ENCODE assay signal across 8 mouse cellular contexts in the genomic region with DNA sequence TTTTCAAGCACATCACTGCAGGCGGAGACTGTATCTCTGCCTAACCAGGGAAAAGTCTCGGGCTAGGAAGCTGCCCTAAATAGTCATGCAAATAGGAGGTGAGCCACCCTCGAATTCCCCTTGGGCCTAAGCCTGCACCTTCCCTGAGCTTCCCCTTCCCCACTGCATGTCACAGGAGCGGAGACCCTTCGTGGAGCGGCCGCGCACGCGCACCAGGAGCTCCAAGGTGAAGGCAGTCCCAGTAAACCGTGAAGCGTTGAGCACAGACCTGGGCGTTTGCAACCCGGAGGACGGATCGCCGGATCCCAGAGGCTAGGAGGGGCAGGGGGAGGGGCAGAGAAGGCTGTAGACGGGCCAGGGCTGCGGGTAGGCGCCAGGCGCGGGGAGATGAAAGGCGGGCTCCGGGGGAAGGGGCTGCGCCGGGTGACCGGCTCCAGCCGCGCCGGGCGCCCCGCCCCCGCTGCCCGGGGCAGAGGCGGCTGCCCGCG. TPM values are rescaled to one million over a fixed set of nuclear protein-coding genes. Genes with fewer than 3 reads are reported as not detected.
A peak's percentile ranks its signal among the peaks of the same experiment; 100 is the strongest.
DNase-seq lines count a peak whose midpoint lies in the region; ATAC-seq and TF ChIP-seq lines count a peak whose summit lies in the region.

No protein-coding gene starts in this region.

- no peak for TF ChIP-seq CTCF in ES-Bruce4 (IDR thresholded peaks at IDR 0.05; ENCODE audit: low read depth, low read length)
- TF ChIP-seq CTCF in kidney, postnatal 0 days (IDR thresholded peaks at IDR 0.05; ENCODE audit: low read depth), result no peak

- H3K27ac ChIP-seq in ES-Bruce4 (ENCODE audit: insufficient read depth, low read length), result no peak overlapping the region
- no peak overlapping the region for H3K27ac ChIP-seq in kidney, postnatal 0 days
- no peak overlapping the region for H3K27ac ChIP-seq in midbrain, embryonic 12.5 days (replicated peaks)

- under 1% methylated on average over 37 of the region's 37 CpGs for WGBS in kidney, postnatal 0 days
- under 1% methylated on average over 32 of the region's 37 CpGs for WGBS in midbrain, embryonic 12.5 days

- no peaks in the 10 kb centered on the region for H3K36me3 ChIP-seq in ES-Bruce4 (ENCODE audit: control insufficient read depth, insufficient read depth, low read length, poor library complexity, severe bottlenecking)
- no peaks in the 10 kb centered on the region for H3K36me3 ChIP-seq in kidney, postnatal 0 days (ENCODE audit: insufficient read depth, low read length)
- no peaks in the 10 kb centered on the region for H3K36me3 ChIP-seq in midbrain, embryonic 12.5 days

- no peaks in the 10 kb centered on the region for H3K9me3 ChIP-seq in ES-Bruce4 (replicated peaks; ENCODE audit: control insufficient read depth, insufficient read depth, low read length, poor library complexity, severe bottlenecking)
- no peaks in the 10 kb centered on the region for H3K9me3 ChIP-seq in kidney, postnatal 0 days (replicated peaks; ENCODE audit: low read length)
- no peaks in the 10 kb centered on the region for H3K9me3 ChIP-seq in midbrain, embryonic 12.5 days

- H3K4me3 ChIP-seq in ES-Bruce4 (ENCODE audit: low read depth, low read length), result peak overlapping the region; percentile 59
- H3K4me3 ChIP-seq in kidney, postnatal 0 days (replicated peaks; ENCODE audit: low read depth, low read length), result peak overlapping the region; percentile 37
- peak overlapping the region; percentile 51 for H3K4me3 ChIP-seq in midbrain, embryonic 12.5 days

- peak; percentile 67 for ATAC-seq in kidney, postnatal 0 days (replicated peaks; ENCODE audit: low FRiP score, low read depth)
- ATAC-seq in midbrain, embryonic 12.5 days (ENCODE audit: low FRiP score, low read depth), result peak; percentile 79

- intact Hi-C loops in left cerebral cortex, postnatal 14 days (cut with DNase I), result no loop called here

- H3K9ac ChIP-seq in ES-Bruce4 (ENCODE audit: low read depth, poor library complexity, severe bottlenecking), result no peak overlapping the region
- H3K9ac ChIP-seq in kidney, postnatal 0 days (ENCODE audit: low read depth, low read length), result 0 out of 2 replicates have a peak overlapping the region, but pooled peaks have one; percentile 14
- H3K9ac ChIP-seq in midbrain, embryonic 12.5 days (replicated peaks), result peak overlapping the region; percentile 52

- H3K4me1 ChIP-seq in ES-Bruce4 (ENCODE audit: control insufficient read depth, insufficient read depth, low read length), result no peaks in the 10 kb centered on the region
- peaks cover 14% of the 10 kb centered on the region for H3K4me1 ChIP-seq in kidney, postnatal 0 days (replicated peaks; ENCODE audit: insufficient read depth, low read length)
- H3K4me1 ChIP-seq in midbrain, embryonic 12.5 days, result peaks cover 22% of the 10 kb centered on the region

- peak; percentile 12 for DNase-seq in adrenal gland, adult 8-10 months
- peak; percentile 87 for DNase-seq in forelimb bud, embryonic 11.5 days (ENCODE audit: low read depth, low spot score)
- DNase-seq in kidney, postnatal 0 days (ENCODE audit: low spot score), result peak; percentile 49
- no peak for DNase-seq in right cerebral cortex, postnatal 36 days (ENCODE audit: low spot score in 2 of 2)
- no peak for DNase-seq in left cerebral cortex, postnatal 14 days (ENCODE audit: low spot score in 2 of 2)
- DNase-seq in cerebellum, adult 9-10 months, result no peak

- H3K27me3 ChIP-seq in ES-Bruce4 (ENCODE audit: control insufficient read depth, insufficient read depth, low read length, poor library complexity, severe bottlenecking), result peaks cover 18% of the 10 kb centered on the region
- H3K27me3 ChIP-seq in kidney, postnatal 0 days (ENCODE audit: insufficient read depth, low read length), result peaks cover 57% of the 10 kb centered on the region
- peaks cover 88% of the 10 kb centered on the region for H3K27me3 ChIP-seq in midbrain, embryonic 12.5 days

- no peak for TF ChIP-seq POLR2A in ES-Bruce4 (IDR thresholded peaks at IDR 0.05; ENCODE audit: insufficient read depth, low read length)

- peak overlapping the region; percentile 85 for H3K4me2 ChIP-seq in kidney, postnatal 0 days (ENCODE audit: low read length)
- peak overlapping the region; percentile 84 for H3K4me2 ChIP-seq in midbrain, embryonic 12.5 days (replicated peaks)

- no peak for TF ChIP-seq EP300 in ES-Bruce4 (IDR thresholded peaks at IDR 0.05; ENCODE audit: insufficient read depth, low read depth, low read length)

RNA-seq across cellular contexts. Expression of gene Msx2, which starts 2.9 kb away (rescaled TPM):
- 3.1 and 4.4 TPM in 2 replicates for polyA plus RNA-seq in ES-Bruce4 (2011; ENCODE audit: insufficient read depth, insufficient read length, low read depth, missing spikeins)
- total RNA-seq in adrenal gland, adult 8-10 months (2022), result 1 to 10 TPM; 1.2 to 1.5 (median 1.4) TPM
- polyA plus RNA-seq in kidney, postnatal 0 days (2015; fragmentation: Nextera tagmentation; extraction: Ambion mirVana), result 1.0 and 1.4 TPM in 2 replicates
- 23.7 and 36.4 TPM in 2 replicates for polyA plus RNA-seq in midbrain, embryonic 12.5 days (2016; fragmentation: Nextera tagmentation; extraction: Ambion mirVana)
- under 1 TPM; 0.29 to 0.49 TPM for total RNA-seq in left cerebral cortex, postnatal 14 days (2021)

Comparison
In these comparisons a context has a peak if more than half of its experiments do, and no peak if none do; other contexts are left out.
1. DNase-seq: peak in adrenal gland, adult 8-10 months (single experiment), forelimb bud, embryonic 11.5 days (single experiment) and kidney, postnatal 0 days (single experiment); none in right cerebral cortex, postnatal 36 days (0 of 2), left cerebral cortex, postnatal 14 days (0 of 2) and cerebellum, adult 9-10 months (single experiment).
2. Peak in every context shown above with its lines, with median percentiles within 50 percentile points of each other: H3K4me3 ChIP-seq.